Mouse (Mus musculus) splenic B cell, adult 2 months (primary cell): ENCODE data around the gene Fam50a.
A peak's percentile ranks its signal among the peaks of the same experiment; 100 is the strongest.

Source experiments
- DNase-seq: peaks from one replicate; pipeline ENCODE4 v3.0.0-alpha.2; 2011; ENCODE audit warnings: low read depth, low spot score
- H3K27me3 ChIP-seq: 2 replicates; pipeline ENCODE4 v1.6.1; 2012; ENCODE audit warnings: mild to moderate bottlenecking, low read length, moderate library complexity, mixed read lengths; ENCODE audit not compliant: control insufficient read depth, poor library complexity, insufficient read depth, severe bottlenecking
- H3K36me3 ChIP-seq: 2 replicates; pipeline ENCODE4 v1.6.1; 2012; ENCODE audit warnings: mild to moderate bottlenecking, low read length, moderate library complexity, mixed read lengths; ENCODE audit not compliant: control insufficient read depth, poor library complexity, insufficient read depth, severe bottlenecking

The Fam50a gene

GRCm38 (mm10) chrX:74312540-74313464 lies at the start of gene Fam50a:
TSS of gene Fam50a (plus strand) at chrX:74313033.
- no peaks in the 10 kb centered on the region for H3K27me3 ChIP-seq
- DNase-seq = peak; percentile 93
- peaks cover 11% of the 10 kb centered on the region; the same call in 1 of the 2 replicates for H3K36me3 ChIP-seq

DNA sequence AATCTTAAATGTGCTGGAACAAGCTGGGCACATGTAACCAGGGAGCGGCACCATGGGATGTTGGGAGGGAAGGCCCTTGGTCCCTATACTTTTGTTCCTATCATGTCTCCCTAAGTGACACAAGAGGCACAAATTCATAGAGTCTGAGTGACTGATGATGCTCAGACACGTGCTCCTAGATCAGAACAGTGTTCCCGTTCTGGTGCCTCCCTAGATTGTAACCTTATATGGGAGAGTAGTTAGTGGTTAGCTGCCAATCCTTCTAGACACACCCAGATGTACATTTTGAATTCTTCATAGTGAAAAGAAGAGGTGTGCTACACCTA lies 43.1 kb upstream of the Fam50a start:
- no peak for DNase-seq
- Histone ChIP-seq H3K36me3 (0 out of 2 replicates have a peak, but pooled peaks cover 1% of the 10 kb centered on the region), H3K27me3 (no peaks in the 10 kb centered on the region)

- peak; percentile 98 for DNase-seq
- 0 out of 2 replicates have a peak, but pooled peaks cover 1% of the 10 kb centered on the region for H3K36me3 ChIP-seq
Measured at GRCm38 (mm10) chrX:74270062-74270901, 42.6 kb upstream of the Fam50a start, which contains the start of gene Rpl10. TSS of gene Rpl10 (plus strand) at chrX:74270812.

DNA sequence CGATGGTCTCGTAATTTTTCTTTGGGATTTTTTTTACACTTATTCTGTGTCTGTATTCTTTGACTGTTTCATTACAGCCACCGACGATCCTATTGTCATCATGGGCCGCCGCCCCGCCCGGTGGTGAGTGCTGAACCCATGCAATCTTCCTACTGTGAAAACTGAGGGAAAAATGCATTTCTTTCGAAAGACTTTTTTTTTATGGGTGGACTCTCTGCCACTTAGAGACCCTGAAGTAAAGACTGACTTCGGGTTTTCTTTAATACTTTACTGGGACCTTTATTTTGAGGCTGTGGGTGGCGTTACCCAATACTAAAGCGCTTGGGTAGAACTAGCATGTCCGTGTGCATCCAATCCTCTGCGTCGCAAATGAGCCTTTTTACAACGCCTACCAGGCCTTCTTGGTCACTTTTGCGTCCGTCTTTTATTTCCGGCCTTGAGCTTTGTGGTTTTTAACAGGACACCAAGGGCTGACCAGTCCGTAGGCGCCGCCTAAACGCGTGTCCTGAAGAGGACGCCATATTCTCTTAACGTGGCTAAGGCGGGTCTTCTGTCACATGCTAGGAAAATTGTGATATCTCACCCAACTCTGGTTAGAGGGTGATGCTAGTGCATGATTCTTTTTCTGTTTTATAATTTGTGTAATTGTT lies 41.8 kb upstream of the Fam50a start:
- peak; percentile 60 for DNase-seq
- Histone ChIP-seq H3K27me3 (no peaks in the 10 kb centered on the region), H3K36me3 (0 out of 2 replicates have a peak, but pooled peaks cover 1% of the 10 kb centered on the region)

More at GRCm38 (mm10) chrX:74270062-74270901, 42.6 kb upstream of the Fam50a start, which contains the start of gene Rpl10:
- no peaks in the 10 kb centered on the region for H3K27me3 ChIP-seq

GRCm38 (mm10) chrX:74273422-74274322 lies 39.2 kb upstream of the Fam50a start:
- Histone ChIP-seq H3K36me3 (0 out of 2 replicates have a peak, but pooled peaks cover 1% of the 10 kb centered on the region), H3K27me3 (no peaks in the 10 kb centered on the region)
- no peak for DNase-seq

- Histone ChIP-seq H3K27me3 (no peaks in the 10 kb centered on the region), H3K36me3 (0 out of 2 replicates have a peak, but pooled peaks cover 1% of the 10 kb centered on the region)
- DNase-seq = peak; percentile 27
Measured at GRCm38 (mm10) chrX:74277916-74278315, 34.9 kb upstream of the Fam50a start.

DNA sequence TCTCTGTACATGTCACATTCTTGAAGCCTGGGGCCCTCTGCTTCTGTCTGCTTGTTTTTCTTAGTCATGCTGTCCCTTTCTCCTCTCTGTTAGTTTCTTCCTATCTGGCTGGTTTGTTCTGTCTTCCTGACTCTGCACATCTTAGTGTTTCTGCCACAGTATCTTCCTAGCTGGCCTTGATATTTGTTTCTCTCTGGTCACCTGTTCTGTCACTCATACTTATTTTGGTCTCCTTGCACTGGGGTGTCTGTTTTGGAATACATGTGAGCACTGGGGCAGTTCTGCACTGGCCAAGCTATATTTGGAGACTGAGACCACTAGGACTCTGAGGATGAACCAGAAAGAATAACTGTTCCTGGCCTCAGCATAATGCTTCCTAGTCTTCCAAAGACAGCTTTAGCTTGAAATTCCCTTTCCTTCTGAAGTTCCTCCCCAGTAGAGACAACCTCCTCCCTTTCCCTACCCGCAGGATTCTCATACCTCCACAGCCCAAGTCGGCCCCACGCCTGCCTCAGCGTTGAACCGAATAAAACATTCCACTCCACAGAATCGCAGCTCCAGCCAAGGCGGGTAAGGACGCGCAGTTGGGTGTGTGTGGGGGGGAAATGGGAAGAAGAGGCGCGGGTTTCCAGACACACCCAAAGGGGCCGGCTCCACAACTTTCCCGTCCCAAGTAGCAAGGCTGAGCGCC lies 31.6 kb upstream of the Fam50a start:
- H3K36me3 ChIP-seq = no peaks in the 10 kb centered on the region
- no peak for DNase-seq
- H3K27me3 ChIP-seq = no peaks in the 10 kb centered on the region

GRCm38 (mm10) chrX:74281732-74282394 lies 31.0 kb upstream of the Fam50a start, which contains the start of the genes Taz and Dnase1l1:
TSS of gene Taz (plus strand) at chrX:74281912.
TSS of gene Dnase1l1 (minus strand) at chrX:74282337.
- Histone ChIP-seq H3K36me3 (no peaks in the 10 kb centered on the region), H3K27me3 (no peaks in the 10 kb centered on the region)
- DNase-seq = peak; percentile 65

- peak; percentile 87 for DNase-seq
- Histone ChIP-seq H3K36me3 (no peaks in the 10 kb centered on the region), H3K27me3 (no peaks in the 10 kb centered on the region)
Measured at GRCm38 (mm10) chrX:74282395-74283091, 30.3 kb upstream of the Fam50a start.

GRCm38 (mm10) chrX:74283092-74283437 lies 29.8 kb upstream of the Fam50a start:
- peak; percentile 47 for DNase-seq
- no peaks in the 10 kb centered on the region for H3K36me3 ChIP-seq
- H3K27me3 ChIP-seq = no peaks in the 10 kb centered on the region

DNA sequence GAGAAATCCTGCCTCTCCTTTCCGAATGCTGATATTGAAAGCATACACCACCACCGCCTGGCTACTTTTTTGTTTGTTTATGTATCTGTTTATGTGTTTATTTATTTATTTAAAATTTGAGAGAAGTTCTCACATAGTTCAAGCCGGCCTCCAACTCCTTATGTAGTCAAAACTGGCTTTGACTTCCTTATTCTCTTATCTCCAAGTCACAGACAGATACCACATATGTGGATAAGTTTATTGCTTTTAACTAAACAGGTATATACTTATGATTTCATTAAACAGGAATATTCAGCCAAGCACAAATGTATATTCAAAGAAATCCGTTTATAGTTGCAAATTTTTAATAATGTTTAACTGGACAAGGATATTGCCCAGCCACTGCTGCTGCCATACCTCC lies 19.4 kb upstream of the Fam50a start:
- Histone ChIP-seq H3K27me3 (no peaks in the 10 kb centered on the region), H3K36me3 (no peaks in the 10 kb centered on the region)
- DNase-seq = no peak
